ENCODE assay signal across 16 mouse cellular contexts in the genomic region with DNA sequence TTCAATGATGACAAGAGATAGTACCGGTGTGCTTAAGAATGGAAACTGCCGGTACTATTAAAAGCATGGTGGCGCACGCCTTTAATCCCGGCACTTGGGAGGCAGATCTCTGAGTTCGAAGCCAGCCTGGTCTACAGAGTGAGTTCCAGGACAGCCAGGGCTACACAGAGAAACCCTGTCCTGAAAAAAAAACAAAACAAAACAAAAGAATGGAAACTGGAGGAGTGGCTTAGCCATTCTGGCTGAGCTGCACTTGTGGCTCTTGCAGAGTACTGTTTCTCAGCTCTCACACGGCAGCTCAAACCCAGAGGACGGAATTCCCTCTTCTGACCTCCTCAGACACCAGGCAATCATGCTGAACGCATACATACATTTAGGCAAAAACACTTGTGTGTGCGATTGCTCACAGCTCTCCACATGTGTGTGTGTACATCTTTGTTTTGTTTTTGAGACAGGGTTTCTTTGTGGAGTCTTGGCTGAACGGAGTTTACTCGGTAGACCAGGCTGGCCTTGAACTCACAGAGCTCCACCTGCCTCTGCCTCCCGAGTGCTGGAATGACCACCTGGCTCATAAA. TPM values are rescaled to one million over a fixed set of nuclear protein-coding genes. Genes with fewer than 3 reads are reported as not detected.
DNase-seq lines count a peak whose midpoint lies in the region; ATAC-seq and TF ChIP-seq lines count a peak whose summit lies in the region.
"Had no signal": no experiment of that assay in that cellular context is flagged by ENCODE, and none has a peak within 500 bp of the region (broad histone marks: within the 10 kb centered on the region; RNA-seq: fewer than 3 reads in every experiment).

No protein-coding gene starts in this region.

- H3K9ac ChIP-seq in heart, postnatal 0 days (replicated peaks; ENCODE audit: low read depth, low read length) = no peak overlapping the region
- H3K9ac ChIP-seq in heart, adult 2 months (ENCODE audit: low read depth, low read length) = no peak overlapping the region
- H3K9ac ChIP-seq in neural tube, embryonic 13.5 days = no peak overlapping the region
- no peak overlapping the region for H3K9ac ChIP-seq in embryonic facial prominence, embryonic 14.5 days (ENCODE audit: low read depth, low read length)

- no peak overlapping the region for H3K4me3 ChIP-seq in heart, postnatal 0 days (ENCODE audit: low read depth, low read length)
- H3K4me3 ChIP-seq in heart, adult 2 months = no peak overlapping the region
- H3K4me3 ChIP-seq in neural tube, embryonic 13.5 days = no peak overlapping the region
- no peak overlapping the region for H3K4me3 ChIP-seq in embryonic facial prominence, embryonic 14.5 days (ENCODE audit: low read depth, low read length)

- H3K27me3 ChIP-seq in heart, postnatal 0 days (ENCODE audit: control insufficient read depth, insufficient read depth, low read length) = no peaks in the 10 kb centered on the region
- H3K27me3 ChIP-seq in heart, adult 2 months (ENCODE audit: control insufficient read depth, insufficient read depth, low read length) = no peaks in the 10 kb centered on the region
- H3K27me3 ChIP-seq in neural tube, embryonic 13.5 days = no peaks in the 10 kb centered on the region
- H3K27me3 ChIP-seq in embryonic facial prominence, embryonic 14.5 days (replicated peaks; ENCODE audit: control insufficient read depth, insufficient read depth, low read length) = no peaks in the 10 kb centered on the region
- H3K27me3 ChIP-seq: Patski had no signal

- no peak for DNase-seq in heart, postnatal 0 days (ENCODE audit: low spot score)
- DNase-seq in heart, adult 2 months = no peak
- DNase-seq in neural tube, embryonic 10.5 days (ENCODE audit: extremely low spot score, low spot score) = no peak
- DNase-seq in embryonic facial prominence, embryonic 14.5 days (ENCODE audit: low spot score) = no peak
- DNase-seq in thymus, postnatal 10 days (ENCODE audit: low spot score in 2 of 2) = no peak
- DNase-seq in adrenal gland, postnatal 10 days = no peak
- DNase-seq: adrenal gland, postnatal 36 days; cerebellum, adult 9-10 months; kidney, postnatal 25 days; thymus, postnatal 14 days had no signal

- no peak for TF ChIP-seq POLR2A in heart, adult 2 months (IDR thresholded peaks at IDR 0.05; ENCODE audit: insufficient read depth, low read depth, low read length)

- ATAC-seq in heart, postnatal 0 days (ENCODE audit: insufficient read depth, low read depth) = no peak
- no peak for ATAC-seq in neural tube, embryonic 13.5 days (ENCODE audit: low read depth)
- no peak for ATAC-seq in embryonic facial prominence, embryonic 14.5 days (ENCODE audit: low read depth)
- ATAC-seq: Patski had no signal

- H3K36me3 ChIP-seq in heart, postnatal 0 days (replicated peaks; ENCODE audit: control insufficient read depth, insufficient read depth, low read length) = no peaks in the 10 kb centered on the region
- H3K36me3 ChIP-seq in heart, adult 2 months (ENCODE audit: control insufficient read depth, insufficient read depth, low read length) = peaks cover 16% of the 10 kb centered on the region
- no peaks in the 10 kb centered on the region for H3K36me3 ChIP-seq in neural tube, embryonic 13.5 days
- no peaks in the 10 kb centered on the region for H3K36me3 ChIP-seq in embryonic facial prominence, embryonic 14.5 days (ENCODE audit: control insufficient read depth, insufficient read depth, low read length)

- H3K4me2 ChIP-seq in heart, postnatal 0 days (ENCODE audit: low read depth, low read length) = peak overlapping the region; percentile 78; the same call in 1 of the 2 replicates
- H3K4me2 ChIP-seq in neural tube, embryonic 13.5 days = peak overlapping the region; percentile 76; the same call in 1 of the 2 replicates
- peak overlapping the region; percentile 72 for H3K4me2 ChIP-seq in embryonic facial prominence, embryonic 14.5 days (ENCODE audit: low read depth, low read length)

- no peak for TF ChIP-seq EP300 in heart, postnatal 0 days (IDR thresholded peaks at IDR 0.05; ENCODE audit: low read depth)
- TF ChIP-seq EP300 in heart, adult 2 months (IDR thresholded peaks at IDR 0.05; ENCODE audit: insufficient read depth, low read depth, low read length) = no peak

- 61% methylated on average over 13 of the region's 13 CpGs for WGBS in heart, postnatal 0 days
- WGBS in heart, adult 2 months = 62% methylated on average over 13 of the region's 13 CpGs
- 83% methylated on average over 13 of the region's 13 CpGs for WGBS in neural tube, embryonic 13.5 days
- WGBS in embryonic facial prominence, embryonic 14.5 days = 80% methylated on average over 13 of the region's 13 CpGs

- intact Hi-C loops in heart, adult 2 months (cut with DNase I) = loop anchor here (2.0 to 5.0 kb wide), 2 partner anchors 21 to 153 kb away; partner anchors contain the start of gene Rtca

- peaks cover 36% of the 10 kb centered on the region for H3K4me1 ChIP-seq in heart, postnatal 0 days (ENCODE audit: control insufficient read depth, insufficient read depth)
- H3K4me1 ChIP-seq in heart, adult 2 months (ENCODE audit: control insufficient read depth, insufficient read depth, low read length) = peaks cover 22% of the 10 kb centered on the region
- peaks cover 54% of the 10 kb centered on the region for H3K4me1 ChIP-seq in neural tube, embryonic 13.5 days (replicated peaks)
- H3K4me1 ChIP-seq in embryonic facial prominence, embryonic 14.5 days (ENCODE audit: control insufficient read depth, insufficient read depth, low read length) = peaks cover 37% of the 10 kb centered on the region

- TF ChIP-seq CTCF in heart, postnatal 0 days (IDR thresholded peaks at IDR 0.05; ENCODE audit: low read depth) = no peak
- TF ChIP-seq CTCF in heart, adult 2 months (IDR thresholded peaks at IDR 0.05) = no peak

- peaks cover 7% of the 10 kb centered on the region for H3K79me2 ChIP-seq in heart, adult 2 months (replicated peaks; ENCODE audit: control insufficient read depth, insufficient read depth, low read length)

- H3K9me3 ChIP-seq in heart, postnatal 0 days (replicated peaks; ENCODE audit: control insufficient read depth, low read length) = no peaks in the 10 kb centered on the region
- H3K9me3 ChIP-seq in neural tube, embryonic 13.5 days = no peaks in the 10 kb centered on the region
- H3K9me3 ChIP-seq in embryonic facial prominence, embryonic 14.5 days (ENCODE audit: control insufficient read depth, low read length) = no peaks in the 10 kb centered on the region

- no peak overlapping the region for H3K27ac ChIP-seq in heart, postnatal 0 days (ENCODE audit: low read depth)
- H3K27ac ChIP-seq in heart, adult 2 months = no peak overlapping the region
- H3K27ac ChIP-seq in neural tube, embryonic 13.5 days (replicated peaks) = no peak overlapping the region
- no peak overlapping the region for H3K27ac ChIP-seq in embryonic facial prominence, embryonic 14.5 days (replicated peaks; ENCODE audit: low read depth, low read length)
- H3K27ac ChIP-seq: macrophage had no signal

RNA-seq across cellular contexts. Expression of gene Mfsd14a, which starts 2.5 kb away (rescaled TPM):
- 36.0 and 44.3 TPM in 2 replicates for total RNA-seq in heart, postnatal 0 days (2014; rRNA removed; ENCODE audit: low replicate concordance)
- polyA plus RNA-seq in heart, postnatal 0 days (2015; fragmentation: Nextera tagmentation; extraction: Ambion mirVana) = 35.7 and 39.9 TPM in 2 replicates
- 10 to 100 TPM; 17.5 to 19.5 TPM for total RNA-seq in heart, adult 2 months (2021)
- 12.0 and 23.5 TPM in 2 replicates for polyA plus RNA-seq in heart, adult 2 months (2012; rRNA removed)
- 55.5 and 63.3 TPM in 2 replicates for polyA plus RNA-seq in neural tube, embryonic 13.5 days (2015; fragmentation: Nextera tagmentation; extraction: Ambion mirVana)
- polyA plus RNA-seq in embryonic facial prominence, embryonic 14.5 days (2014; fragmentation: Nextera tagmentation; extraction: Ambion mirVana) = 77.5 and 86.2 TPM in 2 replicates
- 10 to 100 TPM; 44.3 to 47.9 TPM for total RNA-seq in adrenal gland, postnatal 10 days (2021)

RNA-seq across cellular contexts. Expression of gene Gm43191, which starts 21.1 kb away (rescaled TPM):
- not detected in 2 replicates for total RNA-seq in heart, postnatal 0 days (2014; rRNA removed; ENCODE audit: low replicate concordance)
- polyA plus RNA-seq in heart, postnatal 0 days (2015; fragmentation: Nextera tagmentation; extraction: Ambion mirVana) = not detected in 2 replicates
- 1 to 10 TPM in 1 of 2 experiments, under 1 TPM in 1; 0.78 to 1.5 TPM for total RNA-seq in heart, adult 2 months (2021)
- polyA plus RNA-seq in heart, adult 2 months (2012; rRNA removed) = not detected in 2 replicates
- not detected in 2 replicates for polyA plus RNA-seq in neural tube, embryonic 13.5 days (2015; fragmentation: Nextera tagmentation; extraction: Ambion mirVana)
- polyA plus RNA-seq in embryonic facial prominence, embryonic 14.5 days (2014; fragmentation: Nextera tagmentation; extraction: Ambion mirVana) = not detected in 2 replicates
- total RNA-seq in adrenal gland, postnatal 10 days (2021) = not detected
- total RNA-seq: adrenal gland, postnatal 36 days; left cerebral cortex, postnatal 25 days had no signal
- polyA plus RNA-seq: gonadal fat pad, adult 2 months; macrophage; neural tube, embryonic 14.5 days had no signal

RNA-seq across cellular contexts. Expression of gene Trmt13, which starts 45.6 kb away (rescaled TPM):
- total RNA-seq in heart, postnatal 0 days (2014; rRNA removed; ENCODE audit: low replicate concordance) = 5.9 and 13.3 TPM in 2 replicates
- 11.0 and 11.9 TPM in 2 replicates for polyA plus RNA-seq in heart, postnatal 0 days (2015; fragmentation: Nextera tagmentation; extraction: Ambion mirVana)
- 1 to 10 TPM; 5.4 to 5.5 TPM for total RNA-seq in heart, adult 2 months (2021)
- polyA plus RNA-seq in heart, adult 2 months (2012; rRNA removed) = 3.6 and 7.3 TPM in 2 replicates
- 26.9 and 28.6 TPM in 2 replicates for polyA plus RNA-seq in neural tube, embryonic 13.5 days (2015; fragmentation: Nextera tagmentation; extraction: Ambion mirVana)
- polyA plus RNA-seq in embryonic facial prominence, embryonic 14.5 days (2014; fragmentation: Nextera tagmentation; extraction: Ambion mirVana) = 17.5 and 20.1 TPM in 2 replicates
- 10 to 100 TPM; 12.0 to 15.5 TPM for total RNA-seq in adrenal gland, postnatal 10 days (2021)

RNA-seq across cellular contexts. Expression of gene Slc35a3, which starts 52.7 kb away (rescaled TPM):
- 18.3 and 28.9 TPM in 2 replicates for total RNA-seq in heart, postnatal 0 days (2014; rRNA removed; ENCODE audit: low replicate concordance)
- 6.9 and 7.0 TPM in 2 replicates for polyA plus RNA-seq in heart, postnatal 0 days (2015; fragmentation: Nextera tagmentation; extraction: Ambion mirVana)
- total RNA-seq in heart, adult 2 months (2021) = 10 to 100 TPM; 10.7 to 11.2 TPM
- 5.7 and 10.2 TPM in 2 replicates for polyA plus RNA-seq in heart, adult 2 months (2012; rRNA removed)
- 7.9 and 8.7 TPM in 2 replicates for polyA plus RNA-seq in neural tube, embryonic 13.5 days (2015; fragmentation: Nextera tagmentation; extraction: Ambion mirVana)
- 9.4 and 9.8 TPM in 2 replicates for polyA plus RNA-seq in embryonic facial prominence, embryonic 14.5 days (2014; fragmentation: Nextera tagmentation; extraction: Ambion mirVana)
- 10 to 100 TPM; 28.4 to 28.9 TPM for total RNA-seq in adrenal gland, postnatal 10 days (2021)
